Mouse (Mus musculus) cerebellum, adult (tissue): ENCODE measurements around the gene Caln1.

Source experiments
- ATAC-seq: cut with Nextera tagmentation; 2 replicates; pipeline ENCODE4 v1.9.2; 2017; ENCODE audit warnings: mild to moderate bottlenecking, moderate library complexity, mixed read lengths; ENCODE audit not compliant: insufficient number of reproducible peaks, low FRiP score, low TSS enrichment

Gene Caln1

GRCm38 (mm10) chr5:130772491-130772890 lies 403.2 kb downstream of the Caln1 start:
- no peak for ATAC-seq

- ATAC-seq = no peak
Observed at GRCm38 (mm10) chr5:130774946-130775345, 405.7 kb downstream of the Caln1 start.

- peak; percentile 52; the same call in 1 of the 2 replicates for ATAC-seq
Observed at GRCm38 (mm10) chr5:130792755-130793452, 423.6 kb downstream of the Caln1 start.

- no peak for ATAC-seq
Observed at GRCm38 (mm10) chr5:130797713-130798112, 428.5 kb downstream of the Caln1 start.

GRCm38 (mm10) chr5:130810314-130810713 lies 441.1 kb downstream of the Caln1 start:
- ATAC-seq = peak; percentile 47; the same call in 1 of the 2 replicates

- peak; percentile 22; the same call in 1 of the 2 replicates for ATAC-seq
Observed at GRCm38 (mm10) chr5:130810846-130811245, 441.6 kb downstream of the Caln1 start.

GRCm38 (mm10) chr5:130811266-130811665 lies 442.0 kb downstream of the Caln1 start:
- ATAC-seq = 0 out of 2 replicates have a peak, but pooled peaks have one; percentile 46

GRCm38 (mm10) chr5:130811966-130812365 lies 442.7 kb downstream of the Caln1 start:
- ATAC-seq = no peak

GRCm38 (mm10) chr5:130812556-130812955 lies 443.3 kb downstream of the Caln1 start:
- ATAC-seq = no peak

- no peak for ATAC-seq
Observed at GRCm38 (mm10) chr5:130813089-130813488, 443.8 kb downstream of the Caln1 start.

GRCm38 (mm10) chr5:130815352-130815751 lies 446.1 kb downstream of the Caln1 start:
- ATAC-seq = no peak

- ATAC-seq = no peak
Observed at GRCm38 (mm10) chr5:130820021-130820648, 450.9 kb downstream of the Caln1 start.

GRCm38 (mm10) chr5:130820661-130821060 lies 451.4 kb downstream of the Caln1 start:
- ATAC-seq = no peak

- no peak for ATAC-seq
Observed at GRCm38 (mm10) chr5:130825797-130826196, 456.5 kb downstream of the Caln1 start.

GRCm38 (mm10) chr5:130848562-130848961 lies 479.3 kb downstream of the Caln1 start:
- ATAC-seq = no peak

GRCm38 (mm10) chr5:130849610-130850009 lies 480.4 kb downstream of the Caln1 start:
- no peak for ATAC-seq

- ATAC-seq = no peak
Observed at GRCm38 (mm10) chr5:130852182-130852581, 482.9 kb downstream of the Caln1 start.

- no peak; the same call in 1 of the 2 replicates for ATAC-seq
Observed at GRCm38 (mm10) chr5:130853371-130853770, 484.1 kb downstream of the Caln1 start.

GRCm38 (mm10) chr5:130854430-130854829 lies 485.2 kb downstream of the Caln1 start:
- no peak for ATAC-seq

- no peak for ATAC-seq
Observed at GRCm38 (mm10) chr5:130858148-130858547, 488.9 kb downstream of the Caln1 start.

- ATAC-seq = no peak
Observed at GRCm38 (mm10) chr5:130858706-130859105, 489.5 kb downstream of the Caln1 start.

GRCm38 (mm10) chr5:130859736-130860135 lies 490.5 kb downstream of the Caln1 start:
- no peak for ATAC-seq
